Mouse (Mus musculus) heart, postnatal 0 days (tissue): Measurements from ENCODE around the gene Map4.

Experiments used
- CTCF ChIP-seq: IDR thresholded peaks from 2 replicates; pipeline ENCODE4 v1.5.1; 2016; ENCODE audit warnings: antibody characterized with exemption, control low read depth, low read depth
- EP300 ChIP-seq: IDR thresholded peaks from 2 replicates; pipeline ENCODE4 v1.6.1; 2016; ENCODE audit warnings: antibody characterized with exemption, low read depth

DNA sequence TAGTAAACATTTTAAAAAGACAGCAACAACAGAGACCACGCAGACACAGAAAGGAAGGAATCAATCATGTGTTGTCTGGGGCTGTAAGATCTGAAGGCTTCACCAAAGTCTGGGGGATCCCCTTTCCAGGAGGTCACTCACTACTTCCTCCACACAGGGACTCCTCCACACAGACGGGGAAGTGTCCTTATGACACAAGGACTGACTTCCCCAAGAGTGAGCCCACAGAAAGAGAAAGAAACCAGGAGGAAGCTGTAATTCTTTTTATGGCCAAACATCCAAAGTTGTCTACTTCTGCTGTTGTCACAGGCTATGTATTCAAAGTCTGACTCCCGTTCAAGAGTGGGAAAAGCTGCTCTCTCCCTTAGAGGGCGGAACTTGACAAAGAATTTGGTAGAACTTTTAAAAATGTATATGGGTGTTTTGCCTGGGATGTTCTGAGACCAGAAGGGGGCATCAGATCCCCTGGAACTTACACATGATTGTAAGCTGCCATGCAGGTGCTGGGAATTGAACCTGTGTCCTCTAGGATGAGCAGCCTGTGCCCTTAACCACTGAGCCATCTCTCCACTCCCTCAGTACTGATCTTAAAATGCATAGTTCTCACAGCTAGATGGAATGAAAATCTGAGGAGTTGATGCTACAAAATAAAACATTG is 16.9 kb upstream of the Map4 start:
- no peak for TF ChIP-seq EP300
- TF ChIP-seq CTCF: no peak
